Comparison of ENCODE assay signal across 22 mouse cellular contexts in the genomic region with DNA sequence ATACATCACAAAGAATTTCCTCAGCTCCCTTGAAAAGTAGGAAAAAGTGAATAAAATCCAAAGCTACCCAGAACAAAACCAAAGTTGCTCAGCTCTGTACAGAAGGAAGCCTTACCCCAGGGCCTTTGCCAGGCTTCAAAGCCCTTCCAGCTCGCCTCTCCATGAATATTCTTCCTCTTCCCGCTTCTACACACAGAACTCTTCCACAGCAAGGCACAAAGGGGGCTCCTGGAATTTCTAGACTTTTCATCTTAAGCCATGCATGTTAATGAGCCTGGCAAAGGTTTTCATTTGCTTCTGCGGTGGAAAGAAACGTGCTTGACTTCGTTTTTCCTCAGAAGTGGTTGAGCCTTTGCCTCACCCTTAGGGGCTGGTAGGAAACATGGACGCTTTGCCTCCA. TPM values are rescaled to one million over a fixed set of nuclear protein-coding genes. Genes with fewer than 3 reads are reported as not detected.
DNase-seq lines count a peak whose midpoint lies in the region; ATAC-seq lines count a peak whose summit lies in the region.
"Had no signal": no experiment of that assay in that cellular context is flagged by ENCODE, and none has a peak within 500 bp of the region (broad histone marks: within the 10 kb centered on the region; RNA-seq: fewer than 3 reads in every experiment).

No protein-coding gene starts in this region.

- H3K4me2 ChIP-seq in heart, embryonic 13.5 days: no peak overlapping the region
- H3K4me2 ChIP-seq in midbrain, embryonic 14.5 days (ENCODE audit: low read length): no peak overlapping the region
- no peak overlapping the region for H3K4me2 ChIP-seq in forebrain, embryonic 15.5 days (replicated peaks)
- H3K4me2 ChIP-seq: heart, embryonic 11.5 days; hindbrain, embryonic 14.5 days; liver, embryonic 15.5 days; neural tube, embryonic 15.5 days had no signal

- H3K4me1 ChIP-seq in heart, embryonic 13.5 days: peaks cover 42% of the 10 kb centered on the region
- H3K4me1 ChIP-seq in midbrain, embryonic 14.5 days (ENCODE audit: control insufficient read depth, insufficient read depth, low read length): no peaks in the 10 kb centered on the region
- peaks cover 7% of the 10 kb centered on the region for H3K4me1 ChIP-seq in midbrain, embryonic 10.5 days
- H3K4me1 ChIP-seq in forebrain, embryonic 15.5 days: peaks cover 3% of the 10 kb centered on the region; the same call in 1 of the 2 replicates
- H3K4me1 ChIP-seq: liver, embryonic 15.5 days; neural tube, embryonic 15.5 days had no signal

- 0 out of 2 replicates have a peak overlapping the region, but pooled peaks have one; percentile 1 for H3K27ac ChIP-seq in heart, embryonic 13.5 days (replicated peaks)
- H3K27ac ChIP-seq in midbrain, embryonic 14.5 days (replicated peaks; ENCODE audit: low read depth, low read length): no peak overlapping the region
- no peak overlapping the region for H3K27ac ChIP-seq in midbrain, embryonic 10.5 days (replicated peaks)
- peak overlapping the region; percentile 30 for H3K27ac ChIP-seq in forebrain, embryonic 15.5 days (replicated peaks)
- H3K27ac ChIP-seq: hindbrain, embryonic 14.5 days; liver, embryonic 15.5 days; neural tube, embryonic 15.5 days had no signal

- H3K27me3 ChIP-seq in heart, embryonic 13.5 days (replicated peaks): no peaks in the 10 kb centered on the region
- H3K27me3 ChIP-seq in midbrain, embryonic 14.5 days (ENCODE audit: control insufficient read depth, insufficient read depth, low read length): no peaks in the 10 kb centered on the region
- no peaks in the 10 kb centered on the region for H3K27me3 ChIP-seq in midbrain, embryonic 10.5 days (ENCODE audit: low read depth, poor library complexity, severe bottlenecking)
- no peaks in the 10 kb centered on the region for H3K27me3 ChIP-seq in forebrain, embryonic 15.5 days
- H3K27me3 ChIP-seq: liver, embryonic 15.5 days; neural tube, embryonic 15.5 days had no signal

- DNase-seq in heart, adult 18-20 months: no peak
- DNase-seq in midbrain, embryonic 14.5 days: peak; percentile 47
- DNase-seq in midbrain, embryonic 10.5 days (ENCODE audit: low spot score): no peak
- no peak for DNase-seq in right cerebral cortex, postnatal 36 days (ENCODE audit: low spot score in 2 of 2)
- no peak for DNase-seq in frontal cortex, postnatal 10 days (ENCODE audit: low spot score in 2 of 2)
- DNase-seq: adrenal gland, postnatal 14 days; cerebellum, adult 9-10 months; kidney, postnatal 36 days; right cerebral cortex, postnatal 25 days; thymus, postnatal 4 days had no signal

- 0 out of 2 replicates have a peak, but pooled peaks cover 3% of the 10 kb centered on the region for H3K36me3 ChIP-seq in heart, embryonic 13.5 days
- H3K36me3 ChIP-seq in midbrain, embryonic 14.5 days (ENCODE audit: control insufficient read depth, insufficient read depth, low read length): no peaks in the 10 kb centered on the region
- no peaks in the 10 kb centered on the region for H3K36me3 ChIP-seq in midbrain, embryonic 10.5 days
- H3K36me3 ChIP-seq in forebrain, embryonic 15.5 days: no peaks in the 10 kb centered on the region
- H3K36me3 ChIP-seq: liver, embryonic 15.5 days; neural tube, embryonic 15.5 days had no signal

- H3K9ac ChIP-seq in heart, embryonic 13.5 days: no peak overlapping the region
- H3K9ac ChIP-seq in midbrain, embryonic 14.5 days (replicated peaks; ENCODE audit: low read length): no peak overlapping the region
- no peak overlapping the region for H3K9ac ChIP-seq in forebrain, embryonic 15.5 days (replicated peaks)
- H3K9ac ChIP-seq: hindbrain, embryonic 14.5 days; liver, embryonic 15.5 days; neural tube, embryonic 15.5 days had no signal

- 80% methylated on average over 6 of the region's 6 CpGs for WGBS in heart, embryonic 13.5 days
- 43% methylated on average over 6 of the region's 6 CpGs for WGBS in midbrain, embryonic 14.5 days
- WGBS in midbrain, embryonic 10.5 days: 68% methylated on average over 6 of the region's 6 CpGs
- WGBS in forebrain, embryonic 15.5 days: 15% methylated on average over 6 of the region's 6 CpGs

- ATAC-seq in heart, embryonic 13.5 days (ENCODE audit: extremely low read depth, insufficient number of reproducible peaks, low FRiP score, low TSS enrichment): no peak
- no peak for ATAC-seq in midbrain, embryonic 14.5 days (ENCODE audit: low FRiP score, low TSS enrichment)
- ATAC-seq in forebrain, embryonic 15.5 days (replicated peaks): peak; percentile 68; the same call in 1 of the 2 replicates
- ATAC-seq in cerebellum, adult (ENCODE audit: insufficient number of reproducible peaks, low FRiP score, low TSS enrichment): no peak
- ATAC-seq: intestine, postnatal 0 days; lung, postnatal 0 days had no signal

- no peak overlapping the region for H3K4me3 ChIP-seq in heart, embryonic 13.5 days
- no peak overlapping the region for H3K4me3 ChIP-seq in midbrain, embryonic 14.5 days (replicated peaks; ENCODE audit: low read depth, low read length)
- H3K4me3 ChIP-seq in midbrain, embryonic 10.5 days: no peak overlapping the region
- H3K4me3 ChIP-seq in forebrain, embryonic 15.5 days: no peak overlapping the region
- H3K4me3 ChIP-seq: erythroblast, embryonic 14.5 days; liver, embryonic 15.5 days; megakaryocyte, embryonic 14.5 days; myocyte; neural tube, embryonic 15.5 days had no signal

- no peaks in the 10 kb centered on the region for H3K9me3 ChIP-seq in heart, embryonic 13.5 days
- H3K9me3 ChIP-seq in midbrain, embryonic 14.5 days (ENCODE audit: control insufficient read depth, low read length): no peaks in the 10 kb centered on the region
- no peaks in the 10 kb centered on the region for H3K9me3 ChIP-seq in midbrain, embryonic 10.5 days (replicated peaks)
- H3K9me3 ChIP-seq in forebrain, embryonic 15.5 days: no peaks in the 10 kb centered on the region
- H3K9me3 ChIP-seq: liver, embryonic 15.5 days; megakaryocyte, embryonic 14.5 days; neural tube, embryonic 15.5 days had no signal

RNA-seq across cellular contexts. Expression of a gene that starts 26.9 kb away (rescaled TPM):
- 74.7 and 91.0 TPM in 2 replicates for polyA plus RNA-seq in heart, embryonic 13.5 days (2015; fragmentation: Nextera tagmentation; extraction: Ambion mirVana)
- total RNA-seq in heart, adult 18-20 months (2021): 10 to 100 TPM; 45.6 to 47.9 TPM
- 17.5 and 18.5 TPM in 2 replicates for polyA plus RNA-seq in midbrain, embryonic 14.5 days (2014; fragmentation: Nextera tagmentation; extraction: Ambion mirVana)
- 12.9 and 14.6 TPM in 2 replicates for polyA plus RNA-seq in midbrain, embryonic 10.5 days (2016; fragmentation: Nextera tagmentation; extraction: Ambion mirVana)
- polyA plus RNA-seq in forebrain, embryonic 15.5 days (2015; fragmentation: Nextera tagmentation; extraction: Ambion mirVana): 22.3 and 25.9 TPM in 2 replicates
- polyA plus RNA-seq: erythroblast, embryonic 14.5 days had no signal

Comparison
In these comparisons a context has a peak if more than half of its experiments do, and no peak if none do; other contexts are left out.
1. H3K27ac ChIP-seq: peak in heart, embryonic 13.5 days (single experiment) and forebrain, embryonic 15.5 days (single experiment); none in midbrain, embryonic 14.5 days (single experiment) and midbrain, embryonic 10.5 days (single experiment).